Mouse (Mus musculus) T-helper 1 cell (primary cell): ENCODE measurements at regions not wholly inside any gene's neighbourhood (a gene's known extent, or its start where the extent isn't known, plus 50 kb on each side); places are given as distances from the start of the nearest gene placed in this dataset.

Experiments used
- in situ Hi-C: fragments of 300-600 bp; cut with MboI, MseI; formaldehyde crosslinking; loops from one replicate; pipeline ENCODE4 v1.15.1; 2025; ENCODE audit warnings: high pct_unique_total_duplicates

DNA sequence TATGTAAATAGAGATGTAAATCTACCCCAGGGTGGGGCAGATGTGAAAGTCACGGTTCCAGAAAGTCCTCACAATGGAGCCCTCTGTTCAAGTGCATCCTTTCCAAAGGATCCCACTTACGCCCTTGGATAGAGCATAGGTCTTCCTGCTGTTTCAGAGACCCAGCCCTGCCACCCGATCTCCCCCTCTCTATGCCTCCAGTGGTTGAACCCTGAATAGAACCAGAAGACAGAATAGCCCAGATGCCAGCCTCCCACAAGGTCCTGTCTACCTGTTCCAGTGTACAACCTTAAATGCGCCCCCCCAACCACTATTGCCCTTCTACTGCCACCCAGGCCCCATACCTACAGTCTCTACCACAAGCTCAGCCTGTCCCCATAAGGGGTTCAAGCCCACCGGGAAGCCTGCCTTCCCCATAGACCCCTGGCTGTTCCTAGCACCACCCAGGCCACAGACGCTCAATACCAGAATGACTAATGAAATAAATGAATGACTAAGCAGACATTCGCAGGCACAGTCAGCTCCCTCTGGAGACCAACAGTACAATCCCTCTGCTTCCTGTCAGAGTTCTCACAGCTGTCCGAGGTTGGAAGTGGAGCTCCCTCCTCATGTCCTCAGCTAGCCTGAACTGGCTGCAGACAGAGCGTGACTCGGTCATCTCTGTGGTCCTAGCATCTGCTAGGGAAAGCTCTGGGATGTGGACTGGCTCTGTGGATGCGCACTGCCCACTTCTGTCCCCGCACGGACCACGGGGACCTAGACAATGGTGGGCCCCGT, 133.4 kb upstream of the 1600014C23Rik start:
- in situ Hi-C loops, result no loop called here

DNA sequence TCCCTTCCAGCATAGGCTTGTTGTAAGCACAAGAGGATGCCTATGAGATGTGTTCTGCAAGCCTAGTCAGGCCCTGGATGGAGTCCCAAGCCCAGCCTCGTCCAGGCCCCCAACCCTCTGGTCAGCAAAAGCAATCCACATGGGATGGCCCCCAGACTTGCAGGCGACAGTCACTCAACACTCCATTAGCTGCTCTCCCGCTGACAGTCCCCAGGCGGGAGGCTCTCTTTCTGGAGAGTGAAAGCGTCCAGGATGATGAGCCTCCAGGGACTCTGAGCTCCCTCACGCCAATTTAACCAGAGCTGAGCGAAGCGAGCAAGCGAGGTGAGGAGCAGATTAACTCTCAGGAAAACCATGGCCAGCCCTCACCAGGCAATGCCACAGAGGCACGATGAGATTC, 132.7 kb upstream of the 1600014C23Rik start:
- in situ Hi-C loops, result no loop called here

DNA sequence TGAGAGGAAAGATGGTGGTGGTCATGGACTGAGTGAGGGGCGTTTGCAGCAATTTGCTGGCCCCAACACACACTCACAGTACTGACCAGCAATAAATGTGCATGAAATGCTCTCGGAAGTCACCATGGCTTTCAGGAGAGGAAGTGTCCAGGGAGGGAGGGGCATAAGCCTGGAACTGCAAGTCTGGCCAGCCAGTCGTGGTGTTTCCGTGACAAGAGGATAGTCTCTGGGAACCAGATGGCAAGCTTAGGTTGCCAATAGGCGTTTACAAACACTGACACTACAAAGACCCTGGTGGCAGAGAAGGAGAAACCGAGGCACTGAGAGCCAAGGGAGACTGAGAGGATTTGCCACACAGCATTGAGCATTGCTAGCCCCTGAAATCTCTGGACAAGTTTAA, 132.3 kb upstream of the 1600014C23Rik start:
- in situ Hi-C loops, result no loop called here

DNA sequence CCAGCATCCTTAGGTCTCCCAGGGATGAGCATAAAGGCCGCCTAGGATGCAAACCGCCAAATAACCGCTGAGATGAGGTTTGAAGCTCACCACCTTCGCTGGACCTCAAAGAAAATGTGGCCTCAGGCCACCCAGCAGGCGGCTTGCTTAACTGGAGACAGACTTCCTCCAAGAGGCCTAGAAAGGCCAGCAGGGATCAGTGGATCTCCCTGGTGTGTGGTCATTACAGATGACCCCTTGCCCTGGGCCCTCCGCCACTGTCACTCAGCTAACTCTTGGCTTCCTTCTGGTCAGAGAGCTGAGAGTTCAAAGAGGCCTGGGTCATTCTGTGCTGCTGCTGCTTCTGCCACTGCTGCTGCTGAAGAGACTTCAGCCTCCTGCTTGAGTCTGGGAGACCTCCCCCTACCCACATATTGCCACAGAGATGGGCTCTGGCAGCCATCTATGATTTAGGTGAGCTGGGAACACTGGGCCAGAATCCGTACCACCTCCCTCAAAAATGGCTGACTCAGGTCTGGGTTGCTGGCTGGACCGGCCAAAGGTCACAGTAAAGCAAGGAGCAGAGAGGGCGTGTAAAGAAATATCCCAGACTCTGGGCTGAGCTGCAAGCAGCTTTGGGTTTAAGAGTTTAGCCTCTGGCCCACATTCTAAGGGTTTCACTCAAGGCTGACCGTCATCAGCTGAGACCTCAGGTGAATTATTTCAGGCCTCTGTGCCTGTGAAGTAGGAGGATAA, 130.0 kb upstream of the 1600014C23Rik start:
- in situ Hi-C loops, result no loop called here

DNA sequence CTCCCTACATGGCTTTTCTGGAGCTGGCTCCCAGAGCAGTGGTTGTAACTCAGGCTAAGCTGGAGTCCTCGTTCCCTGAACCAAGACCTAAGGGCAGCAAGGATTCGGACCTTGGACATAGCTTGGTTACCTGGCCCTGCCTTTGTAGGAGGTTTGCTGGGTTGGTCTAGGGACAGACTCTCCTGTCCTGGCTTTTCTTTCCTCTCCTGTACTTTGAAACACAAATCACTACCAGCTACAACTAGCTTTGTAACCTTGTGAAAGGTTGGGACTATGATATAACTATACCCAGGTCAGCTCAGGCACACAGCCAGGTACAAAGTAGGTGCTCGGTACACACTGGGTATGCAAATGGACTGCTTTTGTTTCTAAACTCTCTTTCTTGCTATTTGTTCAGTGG, 129.4 kb upstream of the 1600014C23Rik start:
- in situ Hi-C loops, result no loop called here

DNA sequence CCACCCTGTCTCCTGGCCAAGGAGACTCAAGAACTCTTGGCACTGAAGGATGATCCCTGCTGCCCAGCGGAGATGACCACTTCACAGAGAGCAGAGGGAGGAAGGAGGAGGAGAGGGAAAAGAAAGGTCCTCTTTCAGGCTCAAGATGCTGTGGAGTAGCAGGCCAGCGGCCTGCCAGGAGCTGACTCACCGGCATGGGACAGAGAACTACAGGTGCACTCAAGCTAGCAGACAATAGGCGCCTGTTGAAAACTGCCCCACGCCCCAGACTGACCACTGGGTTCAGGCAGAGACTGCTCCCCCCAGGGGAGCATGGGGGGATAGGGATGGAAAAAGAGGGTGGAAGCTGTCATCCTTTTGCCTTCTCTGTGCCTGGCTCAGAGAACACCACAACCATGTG, 125.8 kb upstream of the 1600014C23Rik start:
- in situ Hi-C loops, result no loop called here

DNA sequence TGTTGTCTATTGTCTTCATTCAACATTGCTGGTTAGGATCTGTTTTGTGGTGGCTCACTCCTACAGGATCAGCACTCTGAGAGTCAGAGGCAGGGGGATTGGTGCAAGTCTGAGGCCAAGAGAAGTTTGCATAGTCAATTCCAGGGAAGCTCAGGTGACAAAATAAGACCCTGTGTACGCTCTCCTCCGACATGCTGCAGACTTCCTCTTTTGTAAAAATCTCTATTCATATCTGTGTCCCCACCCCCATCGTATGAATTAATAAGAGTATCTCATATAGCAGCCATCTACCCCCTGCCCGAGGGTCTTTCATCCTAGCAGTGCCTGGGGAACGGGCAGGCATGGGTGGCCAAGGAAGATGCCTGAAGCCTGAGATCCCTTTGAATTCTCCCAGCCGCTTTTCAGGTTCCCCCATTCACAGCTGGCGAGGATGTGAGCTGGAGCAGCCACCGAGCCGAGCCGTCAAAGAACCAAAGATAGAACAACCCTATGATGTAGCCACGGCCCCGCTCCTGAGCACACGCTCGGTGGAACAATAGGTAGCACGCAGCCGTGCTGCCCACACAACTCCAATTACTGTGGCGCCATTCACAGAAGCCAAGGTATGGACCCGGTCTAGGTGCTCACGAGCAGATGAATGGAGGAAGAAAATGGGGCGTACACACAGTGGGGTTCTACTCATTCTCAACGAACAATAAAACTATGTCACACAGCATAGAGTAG, 120.4 kb upstream of the 1600014C23Rik start:
- in situ Hi-C loops, result no loop called here

DNA sequence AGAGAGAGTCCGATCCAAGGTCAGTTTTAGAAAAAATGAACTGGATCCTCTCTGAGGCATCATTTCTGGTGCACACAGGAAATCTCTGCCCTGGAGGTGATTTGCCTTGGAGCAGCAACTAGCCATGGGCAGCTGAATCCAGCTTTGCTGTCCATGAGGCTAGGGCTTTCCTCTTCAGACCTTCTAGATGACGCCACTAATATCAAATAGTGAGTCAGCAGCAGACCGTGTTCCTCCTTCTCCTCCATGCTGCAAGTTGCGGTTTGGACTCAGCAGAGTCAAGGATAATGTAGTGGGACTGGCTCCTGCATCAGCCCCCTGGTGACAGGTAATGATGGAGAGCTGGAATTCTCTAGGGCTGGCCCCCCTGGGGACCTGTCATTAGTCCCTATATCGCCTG, 118.8 kb upstream of the 1600014C23Rik start:
- in situ Hi-C loops, result no loop called here

DNA sequence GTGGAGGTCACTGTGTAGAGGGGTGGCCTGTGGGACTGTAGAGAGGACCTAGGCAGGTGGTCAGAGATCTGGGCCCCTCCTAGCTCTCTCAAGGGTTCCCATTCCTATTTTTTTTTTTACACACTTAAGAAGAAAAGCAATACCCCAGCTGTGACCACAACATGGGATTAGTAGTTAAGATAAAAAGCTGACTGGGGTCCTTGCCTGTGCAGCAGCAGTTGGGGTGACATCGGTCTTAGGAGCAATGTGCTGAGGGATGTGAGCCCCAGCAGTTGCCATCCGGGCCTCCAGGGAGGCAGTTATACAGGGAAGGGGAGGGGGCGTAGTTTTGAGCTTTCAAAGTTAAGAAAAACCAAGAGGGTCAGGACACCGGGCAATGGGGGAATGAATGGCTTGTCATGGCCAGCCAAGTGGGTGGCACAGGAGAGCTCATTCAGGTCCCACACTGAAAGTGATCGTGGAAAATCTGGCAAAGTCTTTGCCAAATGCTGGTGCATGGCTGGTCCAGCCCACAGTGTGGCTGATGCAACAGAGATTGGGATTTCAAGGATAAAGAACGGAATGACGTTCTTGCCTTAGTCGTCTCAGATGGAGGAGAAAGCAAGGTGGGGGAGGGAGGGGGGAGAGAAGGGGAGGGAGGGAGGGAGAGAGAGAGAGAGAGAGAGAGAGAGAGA, 118.2 kb upstream of the 1600014C23Rik start:
- in situ Hi-C loops, result no loop called here

DNA sequence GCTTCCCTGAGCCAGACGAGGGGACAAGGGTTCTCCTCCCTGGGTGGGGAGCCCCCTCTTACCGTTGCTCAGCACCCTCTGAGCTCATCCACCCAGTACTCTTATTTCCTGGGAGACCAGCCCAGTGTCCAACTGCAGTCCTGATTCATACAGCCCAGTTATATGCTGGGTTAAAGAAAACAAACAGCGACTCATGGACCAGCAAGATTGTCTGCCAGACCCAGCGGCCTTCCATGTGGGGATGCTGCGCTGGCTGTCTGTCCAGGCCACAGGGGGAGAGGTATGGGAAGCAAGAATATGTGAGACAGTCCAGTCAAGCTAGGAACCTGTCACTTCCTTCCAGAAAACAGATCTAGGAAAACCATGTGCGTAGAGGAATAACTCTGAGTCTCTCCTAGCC, 117.3 kb upstream of the 1600014C23Rik start:
- in situ Hi-C loops, result no loop called here

DNA sequence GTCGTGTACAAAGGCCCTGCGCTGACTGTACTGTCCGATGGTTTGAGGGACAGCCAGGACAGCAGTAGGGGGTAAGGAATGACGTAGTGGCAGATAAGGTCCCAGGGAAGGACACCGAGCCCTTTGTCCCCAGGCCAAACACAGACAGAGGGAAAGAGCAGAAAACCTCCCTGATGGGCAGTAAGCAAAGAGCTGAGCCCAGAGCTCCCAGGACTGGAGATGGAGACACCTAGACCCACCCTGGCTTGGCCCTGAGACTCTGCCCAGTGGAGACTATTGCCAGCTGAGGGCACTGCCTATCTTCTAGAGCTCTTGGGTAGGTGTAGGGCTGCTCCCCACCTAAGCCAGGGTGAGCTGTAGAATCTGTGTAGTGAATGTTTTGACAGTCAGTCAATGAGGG, 116.5 kb upstream of the 1600014C23Rik start:
- in situ Hi-C loops, result no loop called here

DNA sequence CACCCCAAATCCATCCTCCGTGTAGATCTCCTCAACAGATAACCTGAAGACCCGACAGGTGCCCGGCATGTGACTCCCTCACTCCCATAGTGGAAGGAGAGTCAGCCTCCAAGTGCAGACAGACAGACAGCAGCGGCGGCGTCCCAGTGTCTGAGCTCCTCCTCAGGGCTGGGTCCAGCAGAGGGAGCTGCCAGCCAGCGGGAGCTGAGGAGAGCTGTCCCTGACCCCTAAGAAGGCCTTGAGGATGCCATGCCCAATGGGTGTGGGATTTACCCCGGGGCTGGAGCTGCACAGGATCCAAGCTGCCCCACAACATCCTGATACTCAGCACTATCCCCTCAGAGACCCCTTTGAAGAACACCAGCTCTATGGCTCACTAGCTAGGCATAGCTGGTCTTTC, 115.0 kb upstream of the 1600014C23Rik start:
- in situ Hi-C loops, result no loop called here

DNA sequence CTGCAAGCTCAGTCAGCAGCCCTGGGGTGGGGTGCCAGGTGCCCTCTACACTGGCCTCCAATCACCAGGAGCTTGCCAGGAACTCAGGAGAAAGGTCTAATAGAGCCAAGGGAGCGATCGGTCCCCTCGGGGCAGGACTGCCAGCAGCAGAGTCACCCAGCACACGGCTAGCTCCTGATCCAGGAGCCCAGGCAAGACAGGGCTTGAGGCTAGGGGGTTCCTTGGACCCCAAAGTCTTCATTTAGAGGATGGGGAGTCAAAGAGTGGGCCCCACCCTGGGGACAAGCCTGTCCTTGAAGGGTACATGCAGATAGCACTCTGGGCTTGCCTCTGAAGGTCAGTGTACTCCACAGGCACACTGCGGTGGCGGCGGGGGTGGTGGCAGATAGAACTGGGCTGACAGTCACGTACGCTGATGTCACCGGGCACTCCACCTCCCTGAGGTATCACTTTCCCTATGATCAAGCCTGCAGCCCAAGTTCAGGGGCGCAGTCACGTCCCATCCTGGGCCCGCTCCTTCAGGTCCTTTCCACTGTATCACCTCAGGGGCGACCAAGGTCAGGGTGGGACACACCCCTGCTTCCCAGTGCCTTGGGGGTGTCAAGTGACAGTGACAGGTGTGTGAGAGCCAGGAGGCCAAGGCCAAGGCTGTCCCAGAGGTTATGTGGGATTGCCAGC, 114.2 kb upstream of the 1600014C23Rik start:
- in situ Hi-C loops, result no loop called here

DNA sequence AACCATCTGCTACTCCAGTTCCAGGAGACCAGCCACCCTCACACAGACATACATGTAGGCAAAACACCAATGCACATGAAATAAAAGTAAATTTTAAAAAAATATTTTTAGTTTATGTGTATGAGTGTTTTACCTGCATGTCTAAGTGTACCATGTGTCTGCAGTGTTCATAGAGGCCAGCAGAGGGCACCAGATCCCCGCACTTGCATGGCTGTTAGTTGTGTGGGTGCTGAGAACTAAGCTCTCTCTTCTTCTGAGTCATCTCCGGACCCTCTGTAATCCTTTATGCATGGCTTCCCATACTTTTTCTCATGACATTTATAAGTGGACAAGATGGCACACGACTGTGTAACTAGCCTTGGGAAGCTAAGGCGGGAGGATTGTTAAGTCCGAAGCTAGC, 112.2 kb upstream of the 1600014C23Rik start:
- in situ Hi-C loops, result no loop called here

DNA sequence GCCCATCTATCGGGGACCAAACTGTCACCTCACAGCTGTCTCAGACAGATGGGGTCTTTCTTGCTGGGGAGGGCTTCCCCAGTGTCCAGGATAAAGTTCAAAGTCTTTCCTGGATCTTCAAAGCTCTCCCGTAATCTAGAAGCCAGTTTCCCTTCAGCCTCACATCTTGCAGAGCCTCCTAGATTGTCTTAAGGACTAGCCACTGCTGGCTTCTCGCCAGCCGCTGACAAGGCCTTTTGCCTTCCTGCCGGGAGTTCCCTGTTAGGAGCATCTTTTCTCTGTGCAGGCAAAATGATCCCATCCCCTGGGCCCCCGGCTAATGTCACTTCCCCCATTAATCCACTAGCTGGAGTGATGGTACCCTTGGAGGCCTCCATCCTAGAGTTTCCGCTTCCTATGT, 103.1 kb upstream of the 1600014C23Rik start:
- in situ Hi-C loops, result no loop called here

DNA sequence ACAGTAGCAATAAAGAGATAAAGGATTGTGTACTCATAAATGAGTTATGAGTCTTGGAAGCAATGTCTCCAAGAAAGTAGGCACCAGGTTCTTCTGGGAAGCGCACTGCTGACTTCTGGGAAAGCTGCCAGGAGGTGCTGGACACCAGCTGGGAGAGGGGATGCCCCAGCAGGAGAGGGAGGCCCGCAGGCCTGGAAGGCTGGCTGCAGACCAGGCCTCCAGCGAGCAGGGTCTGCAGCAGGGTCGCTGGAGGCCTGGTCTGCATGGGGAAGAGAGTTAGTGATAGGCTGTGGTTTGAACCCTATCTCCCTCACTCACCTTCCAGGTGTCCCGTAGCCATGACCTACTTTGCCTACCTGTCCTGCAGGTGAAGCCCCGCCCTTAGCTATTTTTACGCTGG, 102.6 kb upstream of the 1600014C23Rik start:
- in situ Hi-C loops, result no loop called here

DNA sequence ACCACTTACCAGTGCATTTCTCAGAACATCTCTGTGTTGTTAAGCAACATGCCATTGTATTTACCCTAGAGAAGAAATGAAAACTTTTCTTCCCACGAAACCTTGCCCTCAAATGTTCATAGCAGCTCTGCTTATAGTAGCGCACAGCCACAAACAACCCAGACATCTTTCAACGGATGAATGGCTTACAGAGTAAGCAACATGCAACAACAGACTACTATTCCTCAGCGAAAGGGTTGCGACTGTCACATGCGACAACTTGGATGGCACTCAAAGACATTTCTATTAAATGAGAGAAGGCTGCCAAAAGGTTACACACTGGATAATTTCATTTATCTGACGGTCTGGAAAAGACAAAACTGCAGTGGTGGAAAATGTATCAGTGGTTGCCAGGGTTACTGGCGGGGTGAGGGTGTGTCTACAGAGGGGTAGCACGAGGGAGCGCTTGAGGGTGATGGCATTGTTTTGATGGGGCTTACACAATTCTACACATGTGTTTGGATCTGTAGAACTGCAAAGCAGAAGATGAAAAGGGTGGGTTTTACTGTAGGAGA, 101.0 kb upstream of the 1600014C23Rik start:
- in situ Hi-C loops, result no loop called here

DNA sequence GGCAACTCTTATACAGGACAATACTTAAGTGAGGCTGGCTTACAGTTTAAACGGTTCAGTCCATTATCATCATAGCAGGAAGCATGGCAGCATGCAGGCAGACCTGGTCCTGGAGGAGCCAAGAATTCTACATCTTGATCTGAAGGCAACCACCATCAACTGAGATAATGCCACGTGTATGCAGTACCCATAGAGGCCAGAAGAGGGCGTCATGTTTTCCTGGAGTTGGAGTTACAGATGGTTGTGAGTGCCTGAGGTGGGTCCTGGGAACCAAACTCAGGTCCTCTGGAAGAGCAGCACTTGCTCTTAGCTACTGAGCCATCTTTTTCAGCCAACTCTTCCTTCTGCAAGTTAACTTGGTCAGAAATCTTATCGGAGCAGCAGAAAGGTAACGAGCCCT, 96.7 kb upstream of the 1600014C23Rik start:
- in situ Hi-C loops, result no loop called here

DNA sequence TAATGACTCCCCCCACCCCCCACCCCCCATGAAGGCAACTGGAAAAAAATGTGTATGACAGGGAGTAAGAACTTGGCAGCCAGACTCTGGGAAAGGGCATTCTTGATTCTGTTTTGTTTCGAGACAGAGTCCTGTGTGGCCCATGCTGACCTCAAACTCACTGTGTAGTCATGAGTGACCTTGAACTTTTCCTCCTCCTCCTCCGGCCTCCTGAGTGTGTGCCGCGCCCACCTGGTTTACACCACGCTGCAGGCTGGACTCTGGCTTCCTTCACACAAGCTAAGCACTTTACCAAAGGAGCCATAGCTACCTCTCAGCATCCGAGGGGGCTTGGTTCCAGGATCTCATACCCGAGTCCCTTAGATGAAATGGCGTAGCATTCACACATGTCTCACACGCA, 95.9 kb upstream of the 1600014C23Rik start:
- in situ Hi-C loops, result no loop called here

DNA sequence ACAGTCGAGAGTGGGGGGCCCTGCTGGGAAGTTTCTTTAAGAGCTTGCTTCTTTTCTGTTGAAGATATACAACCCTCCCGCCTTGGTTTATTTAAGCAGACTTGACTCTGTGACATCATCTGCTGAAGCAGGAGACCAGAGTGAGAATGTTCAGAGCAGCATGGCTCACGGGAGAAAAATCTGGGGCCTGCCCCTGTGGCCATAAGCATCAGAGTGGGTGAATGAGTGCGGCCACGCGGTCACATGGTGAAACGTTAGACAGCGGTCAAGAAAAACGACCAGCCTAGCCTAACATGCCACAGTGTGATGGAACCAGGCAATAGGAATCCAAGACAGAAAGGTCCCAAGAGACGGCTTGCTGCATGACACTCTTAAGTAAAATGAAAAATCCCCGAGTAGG, 95.2 kb upstream of the 1600014C23Rik start:
- in situ Hi-C loops, result no loop called here

DNA sequence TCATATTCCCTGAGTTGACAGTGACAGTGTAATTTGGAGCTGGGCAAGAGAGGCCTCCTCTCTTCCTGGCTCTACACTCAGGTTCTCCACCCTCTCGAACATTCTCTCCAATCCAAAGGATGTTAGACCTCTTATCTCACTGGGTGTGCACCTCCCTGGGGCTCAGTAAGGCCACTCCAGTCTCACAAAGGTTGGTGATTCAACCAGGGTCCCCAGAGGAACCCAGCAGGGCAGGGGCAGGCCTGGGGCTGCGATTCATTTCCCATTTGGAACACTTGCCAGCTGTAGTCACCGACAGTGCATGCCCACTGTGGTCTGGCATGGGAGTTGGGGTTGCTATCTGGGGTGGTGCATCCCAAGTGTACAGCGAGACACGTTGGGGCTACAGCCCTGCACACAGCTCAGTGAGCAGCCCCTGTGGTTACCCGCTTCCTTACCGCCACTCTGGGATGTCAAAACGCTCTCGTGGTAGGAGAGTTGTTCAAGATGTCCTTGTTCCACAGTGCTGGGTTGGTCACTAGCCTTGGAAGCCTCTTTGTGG, 94.7 kb upstream of the 1600014C23Rik start:
- in situ Hi-C loops, result no loop called here
